Mouse (Mus musculus) adipose tissue, adult 10 weeks (tissue): Measurements from ENCODE around the gene 3110082J24Rik. TPM values are rescaled to one million over a fixed set of nuclear protein-coding genes. Genes with fewer than 3 reads are reported as not detected.

ENCODE experiments used
- polyA plus RNA-seq: library from polyadenylated mRNA; stranded (reverse); fragments of 350-450 nt; fragmentation: Illumina TruSeq; extraction: RNeasy Lipid Tissue Mini Kit (QIAGEN cat#74804); gene quantifications from one replicate; pipeline ENCODE4 v1.2.3, GENCODE M21; 2014; ENCODE audit warnings: low read depth, low replicate concordance

Gene 3110082J24Rik
- not detected for polyA plus RNA-seq

GRCm38 (mm10) chr5:30105668-30106300 is at the start of gene 3110082J24Rik:
Gene 3110082J24Rik, minus strand, starts transcription at chr5:30106086.

GRCm38 (mm10) chr5:30154474-30155394 is 48.8 kb upstream of the 3110082J24Rik start, which contains the start of the genes Hadha and Hadhb:
Gene Hadha, minus strand, starts transcription at chr5:30155162.
Gene Hadhb, plus strand, starts transcription at chr5:30155248.

GRCm38 (mm10) chr5:30104841-30105667 is 832 bp downstream of the 3110082J24Rik start, which contains the start of gene Garem2:
Gene Garem2, plus strand, starts transcription at chr5:30105161.

GRCm38 (mm10) chr5:30072825-30073821 is 32.8 kb downstream of the 3110082J24Rik start, which contains the start of gene Tyms:
Gene Tyms, minus strand, starts transcription at chr5:30073617.

Other genes starting within 250 kb of the 3110082J24Rik start
- 0.29 TPM for gene Il6, start 93.0 kb downstream of the 3110082J24Rik start, polyA plus RNA-seq
- gene Tyms, start 32.5 kb downstream of the 3110082J24Rik start, polyA plus RNA-seq = 11.4 TPM
- 0.10 TPM for gene Garem2, start 925 bp downstream of the 3110082J24Rik start, polyA plus RNA-seq
- gene Hadha, start 49.1 kb upstream of the 3110082J24Rik start, polyA plus RNA-seq = 108 TPM
- 137 TPM for gene Hadhb, start 49.2 kb upstream of the 3110082J24Rik start, polyA plus RNA-seq
- gene Adgrf3, start 99.6 kb upstream of the 3110082J24Rik start, polyA plus RNA-seq = 0.71 TPM
- 13.3 TPM for gene Selenoi, start 126.5 kb upstream of the 3110082J24Rik start, polyA plus RNA-seq
- gene Drc1, start 175.3 kb upstream of the 3110082J24Rik start, polyA plus RNA-seq = 3.7 TPM